In the genomic region with DNA sequence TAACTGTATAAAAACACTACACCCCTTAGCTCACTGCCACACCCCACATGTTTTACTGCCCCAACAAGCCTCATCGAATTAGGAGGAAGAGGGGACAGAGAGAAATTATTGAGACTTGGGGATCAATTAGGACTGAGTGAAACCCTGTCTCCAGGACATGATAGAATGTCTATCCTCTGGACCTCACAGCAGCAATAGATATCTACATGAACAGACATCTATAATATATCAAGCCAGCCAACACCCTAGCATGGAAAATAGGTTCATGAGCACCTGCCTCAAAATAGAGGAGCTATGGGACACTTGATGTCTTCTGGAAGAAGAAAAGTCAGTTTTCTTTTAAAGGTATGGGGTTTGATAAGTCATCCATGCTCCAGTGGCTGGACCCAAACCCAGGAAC, we compare ENCODE assay signal across 19 mouse cellular contexts.
"Had no signal": no experiment of that assay in that cellular context is flagged by ENCODE, and none has a peak within 500 bp of the region (broad histone marks: within the 10 kb centered on the region; RNA-seq: fewer than 3 reads in every experiment).

No protein-coding gene starts in this region.

- ATAC-seq: intestine, postnatal 0 days had no signal

- H3K36me3 ChIP-seq: lung, embryonic 15.5 days had no signal

- H3K27ac ChIP-seq: kidney, postnatal 0 days; left cerebral cortex, adult 2 months; lung, embryonic 15.5 days; stomach, postnatal 0 days had no signal

- H3K9me3 ChIP-seq: lung, embryonic 15.5 days; megakaryocyte, embryonic 14.5 days had no signal

- H3K4me1 ChIP-seq: lung, embryonic 15.5 days had no signal

- H3K4me2 ChIP-seq: lung, embryonic 15.5 days; midbrain, embryonic 11.5 days had no signal

- H3K4me3 ChIP-seq: left cerebral cortex, adult 2 months; lung, embryonic 15.5 days; megakaryocyte, embryonic 14.5 days had no signal

- DNase-seq: kidney, adult 2 months; kidney, postnatal 25 days; layer of hippocampus, postnatal 36 days; lung, adult 18-20 months; lung, postnatal 10 days; lung, postnatal 36 days; midbrain, embryonic 14.5 days; right cerebral cortex, adult 18-20 months; right cerebral cortex, postnatal 14 days; right cerebral cortex, postnatal 4 days; thymus, adult 2 months; thymus, postnatal 25 days had no signal

- H3K9ac ChIP-seq: lung, embryonic 15.5 days had no signal

- H3K27me3 ChIP-seq: lung, embryonic 15.5 days; megakaryocyte, embryonic 14.5 days had no signal
